Mouse (Mus musculus) G1E (cell line): ENCODE measurements around the gene Micu1.

Source experiments
- CTCF ChIP-seq: IDR thresholded peaks from 2 replicates; pipeline ENCODE4 v1.5.1; 2012; ENCODE audit warnings: low read depth, low read length, inconsistent platforms, mixed read lengths
- GATA1 ChIP-seq: IDR thresholded peaks from 2 replicates; pipeline ENCODE4 v1.6.1; 2012; ENCODE audit warnings: borderline replicate concordance, low read length, inconsistent platforms, mixed read lengths
- GATA2 ChIP-seq: IDR thresholded peaks from 2 replicates; pipeline ENCODE4 v1.6.1; 2012; ENCODE audit warnings: low read depth, low read length, inconsistent platforms, borderline replicate concordance
- POLR2AphosphoS5 ChIP-seq: IDR thresholded peaks from 2 replicates; pipeline ENCODE4 v1.6.1; 2012; ENCODE audit warnings: low read depth, low read length, inconsistent platforms; ENCODE audit not compliant: insufficient replicate concordance
- TAL1 ChIP-seq: conservative IDR thresholded peaks from 2 replicates; pipeline ENCODE4 v1.6.1; 2012; ENCODE audit warnings: low read depth, low read length, inconsistent platforms, mixed read lengths

DNA sequence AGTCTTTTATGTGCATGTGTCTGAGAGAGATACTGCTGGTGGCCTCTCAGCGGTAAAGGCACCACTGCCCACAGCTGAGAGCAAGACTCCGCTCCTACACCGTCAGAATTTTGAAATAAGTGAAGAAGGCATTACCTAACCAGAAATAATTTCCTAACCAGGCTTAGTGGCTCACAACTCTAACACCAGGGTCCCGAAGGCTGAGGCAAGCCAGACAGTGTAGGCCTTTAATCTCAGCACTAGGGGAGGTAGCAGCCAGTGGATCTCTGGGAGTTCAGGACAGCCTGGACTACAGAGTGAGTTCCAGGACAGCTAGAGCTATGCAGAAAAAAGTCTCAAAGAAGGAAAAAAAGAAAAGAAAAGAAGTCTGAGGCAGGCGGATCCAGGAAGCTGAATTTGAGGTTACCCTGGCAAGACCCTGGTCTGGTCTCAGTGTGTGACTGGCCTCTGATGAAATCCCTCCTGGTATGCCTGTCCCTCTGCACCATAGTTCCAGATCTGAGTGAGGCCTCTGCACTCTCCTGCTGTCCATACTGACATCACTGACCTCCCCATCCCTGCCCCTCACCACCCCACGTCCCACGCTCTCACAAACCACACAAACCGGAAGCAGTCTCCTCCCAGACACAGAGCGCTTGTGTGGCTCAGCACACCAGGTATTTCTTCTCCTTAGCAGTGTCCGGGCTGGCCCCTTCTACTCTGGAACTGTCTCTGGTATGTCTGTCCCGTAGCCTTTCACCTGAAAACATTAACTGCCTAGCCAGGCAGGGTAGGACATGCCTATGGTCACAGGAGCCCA, 146.0 kb downstream of the Micu1 start:
- TF ChIP-seq CTCF (no peak), GATA2 (no peak), GATA1 (no peak), TAL1 (no peak), POLR2AphosphoS5 (no peak)
